Mouse (Mus musculus) stomach, postnatal 0 days (tissue): ENCODE measurements at regions not wholly inside any gene's neighbourhood (a gene's known extent, or its start where the extent isn't known, plus 50 kb on each side); places are given as distances from the start of the nearest gene placed in this dataset.

Source experiments
- CTCF ChIP-seq: IDR thresholded peaks from 2 replicates; pipeline ENCODE4 v1.5.1; 2016; ENCODE audit warnings: antibody characterized with exemption, low read depth, mild to moderate bottlenecking, moderate library complexity
- EP300 ChIP-seq: optimal IDR thresholded peaks from 2 replicates; pipeline ENCODE3; 2016; ENCODE audit warnings: antibody characterized with exemption

DNA sequence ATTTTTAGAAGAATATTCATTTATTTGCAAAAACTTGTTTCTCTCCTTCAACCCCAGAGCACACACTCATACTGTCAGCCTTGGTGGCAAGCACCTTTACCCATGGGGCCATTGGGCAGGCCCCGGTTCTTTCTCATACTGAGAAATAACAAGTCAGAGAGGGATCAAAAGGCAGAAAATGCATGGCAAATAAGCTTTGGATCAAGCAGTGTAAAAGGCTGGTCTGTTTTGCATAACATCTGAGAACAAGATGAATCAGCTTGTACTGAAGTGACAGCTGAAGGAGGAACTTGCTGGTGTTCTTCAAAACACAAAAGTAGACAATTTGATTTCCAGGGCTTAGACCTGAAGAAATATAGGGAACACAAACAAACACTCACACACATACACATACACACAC lies 74.6 kb upstream of the Ppm1h start:
- no peak for TF ChIP-seq EP300
- TF ChIP-seq CTCF: no peak
